Mouse (Mus musculus) c-Kit-positive CD71-negative TER-119-negative erythroid progenitor cells, embryonic 14.5 days (primary cell): ENCODE measurements around the gene Nae1.
A peak's percentile ranks its signal among the peaks of the same experiment; 100 is the strongest.
"Not testable (repeated sequence)": the region's sequence is repeated elsewhere in the genome, so short reads cannot be mapped to it uniquely, and the experiment has no call there.

Source experiments
- DNase-seq: peaks from one replicate; pipeline ENCODE4 v3.0.0-alpha.2; 2013; ENCODE audit warnings: low read depth

The Nae1 gene

DNA sequence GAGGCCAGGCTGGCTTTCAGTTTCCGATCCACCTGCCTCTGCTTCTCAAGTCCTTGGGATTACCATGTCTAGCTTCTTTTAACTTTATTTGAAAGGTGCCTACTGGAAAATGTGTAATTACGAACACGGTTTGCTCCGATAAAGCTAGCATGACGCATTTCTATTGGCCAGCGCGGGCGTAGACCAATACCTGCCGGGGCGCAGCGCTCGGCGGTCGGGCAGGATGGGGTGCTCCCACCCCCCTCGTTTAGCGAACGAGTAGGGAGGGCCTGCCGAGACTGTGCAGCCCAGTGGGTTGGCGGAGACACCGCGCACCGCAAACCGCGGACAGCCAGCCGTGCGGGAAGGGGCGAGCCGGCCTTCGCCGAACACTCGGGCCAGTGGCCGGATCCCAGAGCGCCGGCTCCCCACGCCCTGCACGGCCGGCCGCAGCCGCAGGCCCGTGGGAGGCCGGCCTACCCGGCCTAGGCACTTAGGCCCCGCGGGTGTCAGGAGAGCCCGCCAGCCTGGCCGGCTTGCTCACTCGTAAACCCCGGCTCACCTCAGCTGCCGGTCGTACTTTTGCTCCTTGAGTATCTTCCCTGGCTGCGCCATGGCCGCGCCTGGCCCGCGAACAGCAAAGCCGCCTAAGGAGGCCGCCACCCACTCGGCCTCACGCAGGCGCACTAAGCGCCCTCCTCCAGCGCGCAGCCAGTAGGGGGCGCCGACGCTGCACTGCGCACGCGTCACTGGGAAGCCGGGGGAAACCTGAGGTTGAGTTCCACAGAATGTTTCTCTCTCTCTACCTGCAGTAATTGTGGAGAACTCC, at the start of gene Nae1, which contains the start of gene Car7:
TSS of gene Nae1 (minus strand) at position 667 of the 808 bp plus-strand sequence.
TSS of gene Car7 (plus strand) at position 719 of the 808 bp plus-strand sequence.
- DNase-seq: peak; percentile 85

DNA sequence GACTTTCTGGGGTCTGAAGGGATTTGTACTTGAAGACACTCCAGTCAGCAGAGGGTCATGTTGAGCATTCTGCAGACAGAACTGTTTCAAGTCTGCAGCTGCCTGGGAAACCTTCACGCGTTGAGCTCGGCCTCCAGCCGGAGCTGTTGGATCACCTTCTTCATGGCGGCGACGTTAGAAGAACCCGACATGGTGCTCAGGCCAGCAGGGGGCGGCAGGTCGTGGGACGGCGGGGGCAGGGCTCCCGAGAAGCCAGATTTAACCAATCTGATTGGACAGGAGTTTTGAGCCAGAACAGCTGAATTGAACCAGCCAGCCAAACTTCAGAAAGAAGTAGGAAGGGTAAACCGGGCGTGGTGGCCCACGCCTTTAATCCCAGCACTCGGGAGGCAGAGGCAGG, 43.2 kb upstream of the Nae1 start:
- not testable (repeated sequence) for DNase-seq

- DNase-seq: no peak
Measured at GRCm38 (mm10) chr8:104576820-104577219, 42.4 kb upstream of the Nae1 start.

GRCm38 (mm10) chr8:104570436-104571343, 36.3 kb upstream of the Nae1 start:
- peak; percentile 89 for DNase-seq

DNA sequence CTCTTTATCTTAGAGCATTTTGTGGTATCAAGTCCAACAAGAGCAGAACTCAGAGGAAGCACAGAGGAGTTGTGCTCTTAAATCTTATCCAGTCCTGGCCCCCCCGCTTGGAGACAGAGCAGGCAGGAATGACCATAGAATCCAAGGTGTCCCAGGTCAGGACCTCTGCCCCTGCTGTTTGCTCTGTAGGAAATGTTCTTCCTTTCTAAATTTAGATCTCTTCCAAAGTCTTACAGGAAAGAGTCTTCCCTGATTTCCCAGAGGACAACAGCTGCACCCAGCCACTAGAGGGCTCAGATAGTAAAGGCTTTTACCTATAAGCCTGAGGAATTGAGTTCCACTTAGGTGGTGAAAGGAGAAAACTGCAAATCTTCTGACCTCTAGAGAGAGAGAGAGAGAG, 35.1 kb upstream of the Nae1 start:
- DNase-seq: no peak

GRCm38 (mm10) chr8:104565457-104565798, 31.0 kb upstream of the Nae1 start:
- DNase-seq: no peak

GRCm38 (mm10) chr8:104564633-104565456, 30.4 kb upstream of the Nae1 start:
- peak; percentile 88 for DNase-seq

- DNase-seq: no peak
Measured at GRCm38 (mm10) chr8:104560731-104561130, 26.3 kb upstream of the Nae1 start.

GRCm38 (mm10) chr8:104557226-104557625, 22.8 kb upstream of the Nae1 start:
- no peak for DNase-seq

DNA sequence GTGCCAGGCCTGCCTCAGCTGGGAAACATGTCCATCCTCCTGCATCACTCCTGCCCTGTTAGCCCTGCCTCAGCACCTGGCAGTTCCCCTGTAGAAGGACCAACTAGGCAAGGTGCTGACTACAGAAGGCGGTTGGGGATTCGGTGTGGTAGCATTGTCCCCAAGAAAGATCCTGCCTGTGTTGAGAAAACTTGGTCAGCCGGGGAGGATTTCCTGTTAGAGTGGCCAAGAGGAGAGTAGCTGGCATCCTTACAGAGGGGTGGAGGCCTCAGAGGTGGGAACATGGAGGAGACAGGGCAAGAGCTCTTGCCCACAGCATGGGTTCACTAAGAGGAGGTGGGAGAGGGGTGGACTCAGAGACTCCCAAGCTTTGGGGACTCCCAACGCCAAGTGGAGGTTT, 20.8 kb upstream of the Nae1 start:
- no peak for DNase-seq

DNA sequence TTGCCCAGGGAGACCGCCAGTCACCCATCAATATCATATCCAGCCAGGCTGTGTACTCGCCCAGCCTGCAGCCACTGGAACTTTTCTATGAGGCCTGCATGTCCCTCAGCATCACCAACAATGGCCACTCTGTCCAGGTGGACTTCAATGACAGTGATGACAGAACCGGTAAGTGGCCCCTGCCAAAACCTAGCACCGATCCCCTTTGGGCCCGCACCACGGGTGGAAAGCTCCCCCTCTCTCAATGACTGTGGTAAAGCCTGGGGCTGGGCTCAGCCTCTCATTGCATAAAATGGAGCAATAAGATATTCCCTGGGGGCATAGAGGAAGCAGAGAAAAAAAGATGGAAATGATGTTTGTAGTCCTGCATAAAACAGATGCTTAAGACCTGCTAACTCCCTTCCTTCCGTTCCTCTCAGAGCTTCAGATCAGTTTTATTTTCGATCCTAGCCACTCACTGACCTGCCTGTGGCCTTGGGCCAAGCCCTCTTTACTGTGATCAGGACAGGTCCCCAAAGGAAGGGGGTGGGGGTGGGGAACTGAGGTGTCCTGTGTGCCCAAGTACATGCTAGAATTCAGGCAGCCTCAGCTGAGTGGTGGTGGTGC, 9.1 kb upstream of the Nae1 start:
- DNase-seq: no peak

DNA sequence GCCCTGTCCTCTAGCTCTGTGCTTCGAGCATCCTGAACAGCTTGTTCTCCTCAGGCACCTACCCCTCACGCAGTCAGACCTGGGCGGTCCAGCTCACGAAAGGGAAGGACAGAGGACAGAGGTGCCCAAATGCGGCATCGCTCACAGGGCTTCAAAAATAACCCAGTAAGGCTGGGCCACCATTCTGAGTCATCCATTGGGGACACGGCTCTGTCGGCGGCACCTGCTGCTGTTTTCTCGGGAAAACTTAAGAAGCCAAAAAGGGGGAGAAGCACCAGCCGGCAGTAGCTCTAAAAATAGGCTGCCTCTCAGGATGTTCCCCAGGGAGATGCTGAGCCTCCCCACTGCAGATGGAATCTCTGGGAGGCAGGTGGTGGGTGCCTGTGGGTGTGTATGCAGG, 7.7 kb upstream of the Nae1 start:
- DNase-seq: no peak

DNA sequence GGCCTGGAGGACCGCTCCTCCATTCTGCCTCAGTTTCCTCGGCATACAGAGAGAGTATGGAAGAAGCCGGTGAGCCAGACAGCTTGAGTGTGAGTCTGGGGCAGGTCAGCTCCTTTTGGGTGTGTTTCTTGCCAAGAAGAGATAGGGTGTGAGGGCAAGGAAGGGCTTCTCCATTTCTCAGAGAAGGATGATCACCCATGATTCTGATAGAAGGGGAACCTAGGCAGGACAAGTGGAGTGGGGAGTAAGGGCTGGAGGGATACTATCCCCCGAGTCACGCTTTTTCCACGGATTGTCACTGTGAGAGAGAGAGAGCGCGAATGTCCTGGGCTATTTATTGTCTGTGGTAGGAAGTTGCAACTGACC, 7.1 kb upstream of the Nae1 start:
- no peak for DNase-seq

- DNase-seq: no peak
Measured at GRCm38 (mm10) chr8:104540710-104541514, 6.5 kb upstream of the Nae1 start.

GRCm38 (mm10) chr8:104540238-104540637, 5.8 kb upstream of the Nae1 start:
- DNase-seq: no peak

DNA sequence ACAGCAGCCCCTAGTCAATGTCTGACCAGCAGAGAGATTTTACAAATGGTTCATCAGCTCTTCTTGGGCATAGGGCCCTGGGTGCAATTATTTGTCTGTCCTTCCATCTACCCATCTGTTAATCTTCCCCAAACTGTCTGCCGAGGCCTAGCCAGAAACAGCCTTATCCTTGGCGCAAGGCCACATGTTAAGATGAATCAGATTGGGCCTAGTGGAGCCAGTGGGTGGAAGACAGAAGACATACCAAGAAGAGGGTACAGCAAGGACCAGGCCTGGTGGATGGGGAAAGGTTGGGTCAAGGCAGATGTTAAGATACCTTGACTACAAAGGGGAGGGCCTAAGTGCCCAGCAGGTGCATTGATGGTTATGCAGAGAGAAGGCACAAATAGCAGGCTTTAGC, 5.1 kb upstream of the Nae1 start:
- no peak for DNase-seq

- DNase-seq: no peak
Measured at GRCm38 (mm10) chr8:104538896-104539295, 4.5 kb upstream of the Nae1 start.

GRCm38 (mm10) chr8:104536028-104536427, 1.6 kb upstream of the Nae1 start:
- DNase-seq: no peak

GRCm38 (mm10) chr8:104535378-104535777, 941 bp upstream of the Nae1 start:
- DNase-seq: no peak

DNA sequence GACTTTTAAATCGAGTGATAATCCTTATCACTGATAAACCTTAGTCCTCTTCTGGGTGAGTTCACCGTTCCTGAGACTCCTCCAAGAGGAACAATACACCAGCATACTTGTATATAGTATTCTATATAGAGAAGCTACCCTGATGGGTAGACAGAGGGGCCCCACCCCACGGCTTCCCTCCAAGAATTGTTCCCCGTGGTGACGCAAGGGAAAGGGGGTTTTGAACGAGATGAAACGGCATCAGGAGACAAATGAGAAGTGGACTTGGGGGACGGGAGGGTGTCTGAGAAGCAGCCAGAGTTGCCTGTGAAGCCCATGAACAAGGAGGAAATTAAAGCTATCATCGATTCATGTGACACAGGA, 323 bp upstream of the Nae1 start:
- DNase-seq: peak; percentile 51

- no peak for DNase-seq
Measured at GRCm38 (mm10) chr8:104533551-104533950, 886 bp downstream of the Nae1 start.
